Mouse (Mus musculus) limb, embryonic 14.5 days (tissue): ENCODE measurements at regions not wholly inside any gene's neighbourhood (a gene's known extent, or its start where the extent isn't known, plus 50 kb on each side); places are given as distances from the start of the nearest gene placed in this dataset.

Experiments
- ATAC-seq: fragments of 200-750 bp; cut with Nextera tagmentation; 2 replicates; pipeline ENCODE4 v1.8.0; 2017; ENCODE audit warnings: low read depth, moderate number of reproducible peaks, moderate TSS enrichment; ENCODE audit not compliant: low FRiP score
- DNase-seq: peaks from one replicate; pipeline ENCODE4 v3.0.0-alpha.2; 2015; ENCODE audit warnings: low spot score
- H3K27ac ChIP-seq: fragments of 300-500 bp; sonication (generic); replicated peaks from 2 replicates; pipeline ENCODE4 v1.5.1; 2014; ENCODE audit warnings: low read depth, mild to moderate bottlenecking, low read length, moderate library complexity, mixed read lengths
- H3K27me3 ChIP-seq: fragments of 300-500 bp; sonication (generic); 2 replicates; pipeline ENCODE4 v1.6.1; 2014; ENCODE audit warnings: low read length, mixed read lengths; ENCODE audit not compliant: control insufficient read depth, insufficient read depth
- H3K36me3 ChIP-seq: fragments of 300-500 bp; sonication (generic); 2 replicates; pipeline ENCODE4 v1.6.1; 2014; ENCODE audit warnings: mild to moderate bottlenecking, low read length, moderate library complexity, mixed read lengths; ENCODE audit not compliant: control insufficient read depth, insufficient read depth
- H3K4me1 ChIP-seq: fragments of 300-500 bp; sonication (generic); 2 replicates; pipeline ENCODE4 v1.6.1; 2014; ENCODE audit warnings: antibody characterized with exemption, low read length, mixed read lengths; ENCODE audit not compliant: control insufficient read depth, insufficient read depth
- H3K4me2 ChIP-seq: fragments of 300-500 bp; sonication (generic); replicated peaks from 2 replicates; pipeline ENCODE4 v1.6.1; 2014; ENCODE audit warnings: low read depth, mild to moderate bottlenecking, low read length, moderate library complexity; ENCODE audit not compliant: severe bottlenecking
- H3K4me3 ChIP-seq: fragments of 300-500 bp; sonication (generic); replicated peaks from 2 replicates; pipeline ENCODE4 v1.5.1; 2014; ENCODE audit warnings: low read length
- H3K9ac ChIP-seq: fragments of 300-500 bp; sonication (generic); 2 replicates; pipeline ENCODE4 v1.6.1; 2014; ENCODE audit warnings: mild to moderate bottlenecking, low read depth, low read length, moderate library complexity; ENCODE audit not compliant: severe bottlenecking
- H3K9me3 ChIP-seq: fragments of 300-500 bp; sonication (generic); 2 replicates; pipeline ENCODE4 v1.6.1; 2016; ENCODE audit warnings: low read length; ENCODE audit not compliant: control insufficient read depth
- POLR2A ChIP-seq: fragments of 200-500 bp; IDR thresholded peaks from 2 replicates; pipeline ENCODE4 v1.8.0; 2012; ENCODE audit warnings: inconsistent platforms, mild to moderate bottlenecking, moderate library complexity, borderline replicate concordance; ENCODE audit not compliant: insufficient read depth, insufficient read length; ENCODE audit errors: extremely low read depth
- WGBS: fragments of 180-500 bp; shearing (Covaris S2); extraction: QIAGEN DNeasy Blood & Tissue Kit; methylation state at CpG from one replicate; pipeline ENCODE4 v1.1.7; 2014; 5-methylcytosine and 5-hydroxymethylcytosine counted together

DNA sequence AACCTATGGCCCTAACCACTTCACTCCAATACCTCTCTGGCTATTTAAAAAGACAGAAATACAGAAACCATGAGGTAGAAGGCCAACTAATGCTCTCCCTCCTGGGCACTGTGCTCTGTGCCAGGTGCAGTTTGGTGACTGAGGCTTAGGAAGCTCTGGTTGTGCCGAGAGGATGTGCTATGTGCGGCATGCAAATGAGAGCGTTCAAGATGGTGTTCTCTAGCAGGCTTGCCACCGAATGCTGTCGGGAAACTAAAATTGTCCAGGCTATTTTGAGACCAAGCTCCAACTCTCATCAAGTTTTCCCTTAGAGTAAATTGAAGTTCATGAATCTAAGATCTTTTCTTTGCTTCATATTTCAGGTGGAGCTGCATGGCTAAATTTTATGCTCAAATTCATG, 277.1 kb downstream of the Pik3r1 start:
- Histone ChIP-seq H3K4me3 (no peak overlapping the region), H3K9ac (no peak overlapping the region), H3K36me3 (no peaks in the 10 kb centered on the region), H3K4me1 (no peaks in the 10 kb centered on the region), H3K4me2 (no peak overlapping the region), H3K9me3 (no peaks in the 10 kb centered on the region), H3K27me3 (no peaks in the 10 kb centered on the region), H3K27ac (no peak overlapping the region)
- no peak for ATAC-seq
- 82% methylated on average over 5 of the region's 5 CpGs for WGBS
- no peak for DNase-seq
- no peak for TF ChIP-seq POLR2A

DNA sequence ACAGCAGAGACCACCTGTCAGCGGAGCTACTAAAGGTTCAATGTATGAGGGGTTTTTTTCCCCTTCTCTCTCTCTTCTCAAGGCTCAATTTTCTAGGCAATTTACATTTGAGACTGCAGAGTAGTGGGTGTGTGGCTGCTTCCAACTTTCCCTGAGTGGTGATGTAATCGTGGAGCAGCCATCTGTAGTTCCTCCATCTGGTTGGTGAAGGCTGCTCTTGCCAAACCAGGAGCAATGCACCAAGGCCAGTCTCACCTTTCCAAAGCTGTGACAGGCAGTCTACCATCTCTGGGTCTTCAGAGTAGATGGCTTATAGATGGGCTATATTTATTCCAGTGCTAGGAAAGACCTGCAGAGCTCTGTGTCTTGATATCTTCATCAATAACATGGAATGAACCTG, 280.4 kb downstream of the Pik3r1 start:
- no peak overlapping the region for H3K9ac ChIP-seq
- WGBS, result 81% methylated on average over 2 of the region's 2 CpGs
- H3K36me3 ChIP-seq, result no peaks in the 10 kb centered on the region
- no peaks in the 10 kb centered on the region for H3K27me3 ChIP-seq
- H3K4me1 ChIP-seq, result no peaks in the 10 kb centered on the region
- ATAC-seq, result no peak
- H3K4me2 ChIP-seq, result no peak overlapping the region
- H3K27ac ChIP-seq, result no peak overlapping the region
- H3K9me3 ChIP-seq, result no peaks in the 10 kb centered on the region
- DNase-seq, result no peak
- no peak overlapping the region for H3K4me3 ChIP-seq
- no peak for TF ChIP-seq POLR2A

DNA sequence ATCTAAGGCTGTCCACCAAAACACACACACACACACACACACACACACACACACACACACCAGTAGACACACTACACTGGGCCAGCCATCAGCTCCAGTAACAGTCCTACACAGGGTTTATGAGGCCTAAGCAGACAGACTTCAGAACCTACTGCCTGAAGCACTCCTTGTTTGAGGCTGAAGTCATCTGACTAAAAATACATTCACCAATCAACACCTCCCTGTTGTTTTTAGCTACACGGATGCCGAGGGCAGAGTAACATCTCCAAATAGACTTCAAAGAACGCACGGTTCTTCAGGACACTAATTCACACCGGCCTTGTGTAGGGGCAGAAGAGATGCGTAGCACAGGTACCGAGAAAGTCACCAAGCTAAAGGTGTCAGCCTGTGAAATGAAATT, 282.2 kb downstream of the Pik3r1 start:
- H3K9me3 ChIP-seq, result no peaks in the 10 kb centered on the region
- DNase-seq (no peak), ATAC-seq (no peak)
- TF ChIP-seq POLR2A, result no peak
- H3K27me3 ChIP-seq, result no peaks in the 10 kb centered on the region
- no peak overlapping the region for H3K9ac ChIP-seq
- H3K27ac ChIP-seq, result no peak overlapping the region
- no peak overlapping the region for H3K4me3 ChIP-seq
- WGBS, result 77% methylated on average over 7 of the region's 7 CpGs
- H3K36me3 ChIP-seq, result no peaks in the 10 kb centered on the region
- no peak overlapping the region for H3K4me2 ChIP-seq
- H3K4me1 ChIP-seq, result 0 out of 2 replicates have a peak, but pooled peaks cover 4% of the 10 kb centered on the region

DNA sequence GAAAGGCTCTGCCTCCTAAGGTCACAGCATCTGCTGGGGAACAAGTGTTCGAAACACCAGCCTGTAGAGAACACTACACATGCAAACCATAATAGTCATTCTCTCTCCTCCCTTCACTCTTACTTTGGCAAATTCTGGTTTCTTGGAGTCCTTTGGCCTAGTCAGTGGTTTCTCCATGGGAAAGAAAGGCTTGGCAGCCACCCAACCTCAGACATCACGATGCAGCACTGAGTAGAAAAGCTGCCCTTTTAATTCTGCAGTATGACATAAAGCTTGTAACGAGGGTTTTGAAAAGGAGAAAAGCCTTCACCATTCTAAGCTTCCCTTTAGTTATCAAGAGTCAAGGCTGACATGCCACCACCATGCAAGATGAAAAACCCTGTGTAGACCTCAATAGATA, 284.2 kb downstream of the Pik3r1 start:
- no peaks in the 10 kb centered on the region for H3K9me3 ChIP-seq
- ATAC-seq (no peak), DNase-seq (peak; percentile 20)
- TF ChIP-seq POLR2A, result no peak
- no peak overlapping the region for H3K4me3 ChIP-seq
- 0 out of 2 replicates have a peak, but pooled peaks cover 4% of the 10 kb centered on the region for H3K4me1 ChIP-seq
- no peak overlapping the region for H3K27ac ChIP-seq
- no peak overlapping the region for H3K9ac ChIP-seq
- H3K27me3 ChIP-seq, result no peaks in the 10 kb centered on the region
- WGBS, result 74% methylated on average over 3 of the region's 3 CpGs
- H3K4me2 ChIP-seq, result no peak overlapping the region
- no peaks in the 10 kb centered on the region for H3K36me3 ChIP-seq

DNA sequence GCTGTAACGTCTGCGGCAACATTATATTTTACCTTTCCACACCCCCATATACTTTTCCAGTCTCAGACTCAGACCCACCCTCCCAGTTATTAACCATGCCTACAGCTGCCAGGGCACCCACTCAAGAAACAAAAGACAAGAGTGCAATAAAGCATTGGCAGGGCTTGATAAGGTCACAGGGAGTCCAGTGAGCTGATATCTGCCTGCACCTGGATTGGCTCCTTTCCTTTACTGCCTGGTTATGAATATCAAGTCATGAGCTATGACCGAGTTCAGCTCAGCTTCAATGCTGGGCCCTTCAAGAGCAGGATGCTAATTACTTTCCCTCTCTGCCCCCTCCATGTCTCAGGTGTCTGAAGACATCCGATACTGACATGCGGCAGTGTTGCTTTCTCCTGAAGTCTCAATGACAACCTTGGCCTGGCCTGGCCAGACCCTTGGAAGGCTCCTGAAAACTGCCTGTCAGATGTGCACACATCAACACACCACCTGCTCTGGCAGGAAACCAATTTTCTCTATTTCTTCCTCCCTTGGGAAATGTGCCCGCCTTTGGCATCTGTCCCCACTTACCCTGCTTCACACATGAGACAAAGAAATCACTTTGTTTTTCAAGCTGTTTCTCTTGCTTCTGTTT, 286.3 kb downstream of the Pik3r1 start:
- WGBS, result 67% methylated on average over 6 of the region's 6 CpGs
- Histone ChIP-seq H3K4me2 (no peak overlapping the region), H3K9me3 (no peaks in the 10 kb centered on the region), H3K27me3 (no peaks in the 10 kb centered on the region), H3K4me3 (no peak overlapping the region), H3K36me3 (no peaks in the 10 kb centered on the region), H3K9ac (no peak overlapping the region), H3K4me1 (0 out of 2 replicates have a peak, but pooled peaks cover 4% of the 10 kb centered on the region), H3K27ac (no peak overlapping the region)
- no peak for TF ChIP-seq POLR2A
- DNase-seq, result no peak
- no peak for ATAC-seq

DNA sequence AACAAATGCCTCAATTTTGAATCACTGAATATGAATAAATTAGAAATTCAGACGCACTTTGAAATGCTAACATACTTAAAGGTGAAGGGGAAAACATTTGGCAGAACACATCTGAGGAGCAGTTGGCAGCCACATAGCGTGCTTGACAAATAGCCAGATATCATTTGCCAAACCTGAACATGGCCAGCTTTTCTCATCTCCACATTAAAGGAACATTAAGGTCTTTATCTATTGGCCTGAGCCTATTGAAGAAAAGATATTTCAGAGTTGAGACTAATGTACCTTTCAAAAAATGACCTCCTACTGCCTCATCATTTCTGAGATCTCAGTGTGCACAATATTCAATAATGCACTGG, 288.7 kb downstream of the Pik3r1 start:
- DNase-seq (no peak), ATAC-seq (no peak)
- no peak overlapping the region for H3K27ac ChIP-seq
- H3K27me3 ChIP-seq, result no peaks in the 10 kb centered on the region
- H3K4me2 ChIP-seq, result no peak overlapping the region
- no peak for TF ChIP-seq POLR2A
- H3K9ac ChIP-seq, result no peak overlapping the region
- H3K9me3 ChIP-seq, result no peaks in the 10 kb centered on the region
- no peaks in the 10 kb centered on the region for H3K36me3 ChIP-seq
- WGBS, result 86% methylated on average over 2 of the region's 2 CpGs
- no peak overlapping the region for H3K4me3 ChIP-seq
- 0 out of 2 replicates have a peak, but pooled peaks cover 4% of the 10 kb centered on the region for H3K4me1 ChIP-seq
